Mouse (Mus musculus) fibroblast of lung, adult 2 months (primary cell): ENCODE data around the gene Gm36079.
"Not testable (repeated sequence)": the region's sequence is repeated elsewhere in the genome, so short reads cannot be mapped to it uniquely, and the experiment has no call there.

ENCODE experiments used
- DNase-seq: peaks from one replicate; pipeline ENCODE4 v3.0.0-alpha.2; 2011; ENCODE audit warnings: low read depth

The Gm36079 gene

DNA sequence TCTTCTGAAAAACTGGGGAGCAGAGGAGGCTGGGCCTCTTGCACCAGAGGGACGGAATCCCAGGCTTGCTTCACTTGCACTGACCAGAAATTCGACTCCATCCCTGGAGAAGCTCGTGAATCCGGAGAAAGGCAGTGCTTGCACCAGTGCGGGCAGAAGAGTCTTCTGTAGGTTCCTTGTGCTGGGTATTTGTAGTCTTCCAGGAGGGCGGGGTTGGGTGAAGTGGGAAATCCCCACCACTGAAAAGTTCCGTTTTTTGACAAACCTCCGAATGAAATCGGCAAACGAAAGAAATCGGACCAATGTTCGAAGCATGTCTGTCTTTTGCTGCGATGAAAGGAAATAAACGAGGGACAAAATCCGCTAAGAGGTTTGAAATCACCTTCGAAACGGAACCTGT is at the start of gene Gm36079:
TSS of gene Gm36079 (minus strand) at position 101 of the 400 bp plus-strand sequence.
- DNase-seq = not testable (repeated sequence)

- not testable (repeated sequence) for DNase-seq
Measured at GRCm38 (mm10) chr13:120070878-120071277, 44.1 kb upstream of the Gm36079 start.

- not testable (repeated sequence) for DNase-seq
Measured at GRCm38 (mm10) chr13:120070012-120070598, 43.3 kb upstream of the Gm36079 start.

GRCm38 (mm10) chr13:120063439-120064089 is 36.8 kb upstream of the Gm36079 start:
- not testable (repeated sequence) for DNase-seq

DNA sequence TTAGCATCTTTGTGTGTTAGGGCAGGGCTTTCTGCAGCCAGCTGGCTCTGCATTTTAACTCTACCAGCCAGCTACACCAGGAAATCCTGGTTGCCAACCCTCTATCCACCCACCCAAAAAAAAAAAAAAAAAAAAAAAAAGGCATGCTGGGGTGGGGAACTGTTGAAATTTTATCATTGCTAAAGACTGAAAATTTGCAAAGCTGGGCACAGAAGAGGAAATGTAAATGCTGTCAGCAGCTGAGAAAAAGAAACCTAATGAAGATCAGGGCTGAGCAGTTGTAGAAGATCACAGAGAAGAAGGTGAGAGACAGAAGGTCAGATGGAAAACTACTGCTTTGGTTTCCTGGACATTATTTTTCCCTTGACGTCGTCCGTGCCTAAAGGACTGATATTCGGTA is 36.1 kb upstream of the Gm36079 start:
- DNase-seq = not testable (repeated sequence)

- not testable (repeated sequence) for DNase-seq
Measured at GRCm38 (mm10) chr13:120052085-120052484, 25.3 kb upstream of the Gm36079 start, which contains the start of gene Gm21188. Gene Gm21188 (minus strand): TSS chr13:120052194.

- not testable (repeated sequence) for DNase-seq
Measured at GRCm38 (mm10) chr13:120048608-120049007, 21.8 kb upstream of the Gm36079 start.

GRCm38 (mm10) chr13:120048186-120048585 is 21.4 kb upstream of the Gm36079 start:
- DNase-seq = not testable (repeated sequence)

GRCm38 (mm10) chr13:120046422-120047209 is 19.8 kb upstream of the Gm36079 start:
- not testable (repeated sequence) for DNase-seq

- DNase-seq = not testable (repeated sequence)
Measured at GRCm38 (mm10) chr13:120041145-120041544, 14.3 kb upstream of the Gm36079 start.

- not testable (repeated sequence) for DNase-seq
Measured at GRCm38 (mm10) chr13:120037881-120038280, 11.1 kb upstream of the Gm36079 start.

GRCm38 (mm10) chr13:120036577-120037115 is 9.8 kb upstream of the Gm36079 start:
- not testable (repeated sequence) for DNase-seq

DNA sequence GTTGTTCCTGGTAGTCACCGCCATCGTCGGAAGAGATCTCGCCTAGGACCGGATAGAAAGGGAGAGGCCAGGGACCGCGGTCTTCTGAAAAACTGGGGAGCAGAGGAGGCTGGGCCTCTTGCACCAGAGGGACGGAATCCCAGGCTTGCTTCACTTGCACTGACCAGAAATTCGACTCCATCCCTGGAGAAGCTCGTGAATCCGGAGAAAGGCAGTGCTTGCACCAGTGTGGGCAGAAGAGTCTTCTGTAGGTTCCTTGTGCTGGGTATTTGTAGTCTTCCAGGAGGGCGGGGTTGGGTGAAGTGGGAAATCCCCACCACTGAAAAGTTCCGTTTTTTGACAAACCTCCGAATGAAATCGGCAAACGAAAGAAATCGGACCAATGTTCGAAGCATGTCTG is 8.3 kb upstream of the Gm36079 start:
- not testable (repeated sequence) for DNase-seq

GRCm38 (mm10) chr13:120034637-120035036 is 7.8 kb upstream of the Gm36079 start:
- DNase-seq = not testable (repeated sequence)

DNA sequence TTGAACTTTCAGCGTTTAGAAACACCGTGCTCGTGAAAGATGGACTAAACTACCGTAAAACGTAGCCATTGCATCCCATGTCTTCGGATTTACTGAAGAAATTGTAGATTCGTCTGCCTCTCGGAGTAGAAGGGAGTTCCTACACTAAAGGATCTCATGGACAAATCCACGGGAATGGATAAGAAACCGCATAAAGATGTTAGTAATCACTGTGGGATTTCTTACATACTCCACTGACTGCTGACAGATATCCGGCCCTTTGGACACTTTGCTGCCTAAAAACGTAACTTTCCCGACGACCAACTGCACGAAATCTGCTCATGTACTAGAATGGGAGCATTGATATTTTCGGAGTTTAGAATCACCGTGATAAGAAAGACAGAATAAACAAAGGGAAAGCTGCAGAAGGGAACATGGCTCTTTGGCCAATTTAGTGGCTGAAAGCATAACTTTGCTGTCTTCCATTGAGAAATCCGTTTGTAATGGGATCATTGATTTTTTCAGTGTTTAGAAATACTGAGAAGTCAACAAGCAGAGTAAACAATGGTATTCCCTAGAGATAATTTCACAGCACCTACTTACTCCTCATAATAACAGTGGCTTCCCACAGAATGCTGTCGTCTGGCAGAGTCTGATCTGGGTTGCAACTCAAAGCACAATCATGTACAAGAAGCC is 6.8 kb upstream of the Gm36079 start:
- not testable (repeated sequence) for DNase-seq

- not testable (repeated sequence) for DNase-seq
Measured at GRCm38 (mm10) chr13:120031676-120032075, 4.9 kb upstream of the Gm36079 start.

- DNase-seq = not testable (repeated sequence)
Measured at GRCm38 (mm10) chr13:120027368-120027767, 557 bp upstream of the Gm36079 start.

DNA sequence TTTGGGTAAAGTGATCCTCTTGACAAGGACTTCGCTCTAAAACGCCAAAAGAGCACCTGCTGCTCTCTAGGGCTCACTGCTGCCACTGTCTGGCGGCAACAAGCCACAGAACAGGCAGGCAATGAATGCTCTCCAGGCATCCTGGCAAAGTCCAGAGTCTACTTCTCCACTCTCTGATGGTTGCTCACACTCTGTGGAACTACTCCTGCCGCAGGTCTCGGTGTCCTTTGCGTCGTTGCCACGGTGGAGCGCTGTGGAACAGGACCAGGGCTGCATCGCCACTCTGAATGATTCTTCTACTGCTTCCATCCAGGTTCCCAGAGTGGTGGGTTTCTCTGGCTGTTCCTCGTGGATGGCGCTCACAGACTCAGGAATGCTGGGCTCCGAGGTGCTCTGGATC is 438 bp downstream of the Gm36079 start:
- DNase-seq = not testable (repeated sequence)

DNA sequence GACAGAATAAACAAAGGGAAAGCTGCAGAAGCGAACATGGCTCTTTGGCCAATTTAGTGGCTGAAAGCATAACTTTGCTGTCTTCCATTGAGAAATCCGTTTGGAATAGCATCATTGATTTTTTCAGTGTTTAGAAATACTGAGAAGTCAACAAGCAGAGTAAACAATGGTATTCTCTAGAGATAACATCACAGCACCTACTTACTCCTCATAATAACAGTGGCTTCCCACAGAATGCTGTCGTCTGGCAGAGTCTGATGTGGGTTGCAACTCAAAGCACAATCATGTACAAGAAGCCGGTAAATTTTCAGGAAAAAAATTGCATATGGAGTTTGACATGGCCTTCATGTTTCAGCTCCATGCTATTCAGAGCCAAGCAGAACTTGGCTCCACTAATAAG is 1.2 kb downstream of the Gm36079 start:
- not testable (repeated sequence) for DNase-seq

DNA sequence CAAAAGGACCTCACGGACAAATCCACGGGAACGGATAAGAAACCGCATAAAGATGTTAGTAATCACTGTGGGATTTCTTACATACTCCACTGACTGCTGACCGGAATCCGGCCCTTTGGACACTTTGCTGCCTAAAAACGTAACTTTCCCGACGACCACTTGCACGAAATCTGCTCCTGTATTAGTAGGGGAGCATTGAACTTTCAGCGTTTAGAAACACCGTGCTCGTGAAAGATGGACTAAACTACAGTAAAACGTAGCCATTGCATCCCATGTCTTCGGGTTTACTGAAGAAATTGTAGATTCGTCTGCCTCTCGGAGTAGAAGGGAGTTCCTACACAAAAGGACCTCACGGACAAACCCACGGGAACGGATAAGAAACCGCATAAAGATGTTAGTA is 1.8 kb downstream of the Gm36079 start:
- not testable (repeated sequence) for DNase-seq

DNA sequence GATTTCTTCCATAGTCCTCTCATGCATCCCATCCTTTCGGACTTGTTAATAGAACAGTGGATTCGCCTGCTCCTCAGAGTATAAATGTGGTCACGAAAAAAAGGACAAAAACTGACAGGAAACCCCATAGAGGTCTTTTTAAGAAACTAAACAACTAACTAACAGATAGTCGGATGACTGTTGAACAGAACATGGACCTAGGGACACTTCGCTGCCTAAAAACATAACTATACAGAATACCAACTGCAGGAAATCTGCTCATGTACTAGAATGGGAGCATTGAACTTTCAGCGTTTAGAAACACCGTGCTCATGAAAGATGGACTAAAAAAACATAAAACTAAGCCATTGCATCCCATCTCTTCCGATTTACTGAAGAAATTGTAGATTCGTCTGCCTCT is 2.2 kb downstream of the Gm36079 start:
- not testable (repeated sequence) for DNase-seq

- not testable (repeated sequence) for DNase-seq
Measured at GRCm38 (mm10) chr13:120021477-120021876, 5.3 kb downstream of the Gm36079 start.
